Mouse (Mus musculus): ENCODE measurements at regions not wholly inside any gene's neighbourhood (a gene's known extent, or its start where the extent isn't known, plus 50 kb on each side); places are given as distances from the start of the nearest gene placed in this dataset.
A peak's percentile ranks its signal among the peaks of the same experiment; 100 is the strongest.
"Not testable (repeated sequence)": the region's sequence is repeated elsewhere in the genome, so short reads cannot be mapped to it uniquely, and the experiment has no call there.

DNA sequence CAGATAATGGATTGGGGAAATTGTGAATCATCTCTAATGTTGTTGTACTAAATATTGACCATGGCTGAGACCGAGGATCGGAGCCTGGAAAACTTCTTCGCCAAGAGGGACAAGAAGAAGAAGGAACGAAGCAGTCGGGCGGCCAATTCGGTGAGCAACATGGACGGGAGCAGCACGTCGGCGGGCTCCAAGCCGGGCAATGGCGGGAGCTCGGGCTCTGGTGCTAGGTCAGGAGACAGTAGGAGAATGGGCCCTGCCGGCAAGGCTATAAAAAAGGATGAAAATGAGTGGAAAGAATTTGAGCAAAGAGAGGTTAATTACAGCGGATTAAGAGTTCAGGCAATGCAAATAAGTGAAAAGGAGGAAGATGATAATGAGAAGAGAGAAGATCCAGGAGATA is 55.0 kb upstream of the Zfp990 start:
- DNase-seq (ENCODE audit: low spot score), result not testable (repeated sequence)

DNA sequence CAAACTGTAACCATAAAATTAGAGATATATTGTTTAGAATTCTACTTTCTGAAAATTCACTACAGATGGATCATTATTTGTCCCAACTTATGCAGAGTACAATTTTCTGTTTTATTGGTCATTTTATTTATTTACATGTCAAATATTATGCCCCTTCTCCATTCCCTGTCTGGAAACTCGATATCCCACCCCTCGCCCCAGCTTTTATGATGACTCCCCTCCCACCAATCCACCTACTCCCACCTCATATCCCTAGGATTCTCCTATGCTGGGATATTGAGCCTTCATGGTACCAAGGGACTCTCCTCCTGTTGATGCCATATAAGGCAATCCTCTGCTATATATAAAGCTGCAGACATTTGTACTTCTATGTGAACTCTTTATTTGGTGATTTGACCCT is 62.0 kb upstream of the Zfp990 start:
- no peak for DNase-seq (ENCODE audit: low spot score)

DNA sequence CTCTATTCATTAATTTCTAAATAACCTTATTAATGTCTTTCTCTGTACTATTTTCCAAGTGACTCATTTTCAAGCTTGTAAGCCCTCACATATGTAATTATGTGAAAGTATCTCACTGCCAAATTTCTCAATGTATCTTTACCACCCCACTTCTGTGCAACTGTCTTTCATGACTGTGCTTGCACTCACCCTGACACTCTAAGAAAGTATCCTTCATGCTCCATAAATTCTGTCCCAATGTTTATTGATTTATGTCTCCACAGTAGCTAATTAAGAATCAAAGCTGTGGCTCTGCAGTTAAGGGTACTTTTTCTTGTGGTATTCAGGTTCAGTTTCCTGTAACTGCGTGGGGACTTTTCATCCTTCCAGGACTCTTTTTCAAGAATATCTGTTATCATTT is 73.8 kb upstream of the Zfp990 start:
- DNase-seq (ENCODE audit: low spot score), result not testable (repeated sequence)

DNA sequence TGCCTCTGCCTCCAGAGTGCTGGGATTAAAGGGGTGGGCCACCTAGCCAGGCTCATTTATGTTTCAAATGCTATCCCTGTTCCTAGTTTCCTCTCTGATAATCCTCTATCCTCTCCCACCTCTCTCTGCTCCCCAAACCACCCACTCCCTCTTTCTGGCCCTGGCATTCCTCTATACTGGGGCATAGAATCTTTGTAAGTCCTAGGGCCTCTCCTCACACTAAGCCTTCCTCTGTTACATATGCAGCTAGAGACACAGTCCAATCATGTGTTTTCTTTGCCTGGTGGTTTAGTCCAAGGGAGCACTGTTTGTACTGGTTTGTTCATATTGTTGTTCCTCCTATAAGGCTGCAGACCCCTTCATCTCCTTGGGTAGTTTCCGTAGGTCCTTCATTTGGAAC is 76.0 kb upstream of the Zfp990 start:
- DNase-seq (ENCODE audit: low spot score), result no peak

DNA sequence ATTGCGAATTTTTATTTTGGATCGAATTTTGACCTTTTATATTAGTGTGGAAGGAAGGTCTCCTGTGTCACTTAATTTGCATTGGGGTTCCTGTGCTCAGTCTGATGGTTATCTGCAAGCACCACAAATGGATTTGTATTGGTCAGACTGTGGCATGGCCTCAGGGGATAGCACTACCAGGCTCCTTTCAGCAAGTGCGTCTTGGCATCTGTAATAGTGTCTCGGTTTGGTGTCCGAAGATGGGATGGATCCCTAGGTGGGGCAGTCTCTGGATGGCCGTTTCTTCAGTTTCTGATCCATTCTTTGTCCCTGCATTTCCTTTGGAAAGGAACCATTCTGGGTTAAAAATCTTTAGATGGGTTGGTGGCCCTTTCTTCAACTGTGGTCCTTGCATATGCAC is 76.5 kb upstream of the Zfp990 start:
- no peak for DNase-seq (ENCODE audit: low spot score)

DNA sequence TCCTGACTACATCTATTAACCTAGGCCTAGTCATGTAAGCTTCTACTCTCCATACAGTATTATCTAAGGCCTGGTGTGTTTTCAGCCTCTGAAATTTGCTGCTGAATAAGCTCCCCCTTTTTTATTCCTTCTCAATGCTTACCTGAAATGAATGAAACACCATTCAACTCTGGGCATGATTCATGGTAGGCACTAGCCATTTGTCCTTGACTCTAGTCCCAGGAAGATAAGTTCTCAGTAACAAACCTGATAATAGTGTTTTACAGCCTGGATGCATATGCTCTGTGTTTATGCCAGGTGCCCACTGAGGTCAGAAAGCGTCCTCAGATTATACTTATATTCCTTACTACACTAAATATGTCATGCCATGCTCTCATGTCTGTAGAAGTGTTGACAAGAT is 77.3 kb upstream of the Zfp990 start:
- not testable (repeated sequence) for DNase-seq (ENCODE audit: low spot score)

DNA sequence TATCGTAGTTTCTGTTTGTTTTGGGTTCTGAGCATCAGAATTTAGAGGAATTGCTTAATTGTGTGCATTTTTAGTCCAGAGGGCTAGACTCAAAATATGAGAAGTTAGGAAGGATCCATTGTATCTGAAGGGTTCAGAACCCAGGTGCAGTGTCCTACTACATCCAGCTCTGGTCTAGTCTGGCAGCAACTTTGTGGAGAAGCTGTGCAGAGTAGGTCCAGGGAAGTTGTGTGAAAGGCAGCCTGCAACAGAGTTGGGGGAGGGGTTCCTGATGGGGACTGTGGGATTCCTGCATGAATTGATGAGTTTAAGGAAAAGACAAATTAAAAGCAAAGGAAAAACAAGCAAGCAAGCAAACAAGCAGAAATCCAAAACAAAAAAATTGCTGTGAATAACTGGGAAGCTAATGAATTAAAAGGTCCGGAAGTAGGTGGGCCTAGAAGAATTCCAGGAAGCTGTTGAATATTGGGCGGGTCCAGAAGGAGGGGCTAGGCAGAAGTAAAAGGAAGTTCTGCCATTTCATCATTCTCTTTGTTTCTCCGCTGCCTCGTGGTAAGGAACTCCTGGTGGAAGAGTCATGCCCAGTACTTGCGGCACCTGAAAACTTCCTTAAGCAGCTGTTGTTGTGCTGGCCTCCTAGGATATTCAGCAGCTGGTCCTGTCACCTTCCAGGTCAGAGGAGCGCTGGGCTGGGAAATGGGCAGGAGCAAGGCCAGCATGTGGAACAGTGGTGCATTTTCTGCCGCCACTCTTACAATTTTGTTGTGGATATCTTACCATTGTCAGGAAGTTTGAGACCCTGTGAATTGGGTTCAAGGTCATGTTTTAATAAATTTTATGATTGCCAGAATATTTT is 78.4 kb upstream of the Zfp990 start:
- peak; percentile 12 for DNase-seq (ENCODE audit: low spot score)

DNA sequence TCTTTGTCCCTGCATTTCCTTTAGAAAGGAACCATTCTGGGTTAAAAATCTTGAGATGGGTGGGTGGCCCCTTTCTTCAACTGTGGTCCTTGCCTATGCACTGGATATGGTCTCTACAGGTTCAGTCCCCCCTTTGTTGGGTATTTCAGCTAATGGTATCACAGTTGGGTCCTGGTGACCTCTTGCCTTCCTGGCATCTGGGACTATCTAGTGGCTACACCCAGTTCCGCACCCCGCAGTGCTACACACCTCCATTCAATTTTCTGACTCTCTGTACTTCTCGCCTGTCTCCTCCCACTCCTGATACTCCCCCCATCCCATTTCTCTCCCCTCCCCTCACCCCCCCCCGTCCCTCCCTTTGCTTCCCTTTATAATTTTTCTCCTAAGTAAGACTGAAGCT is 92.7 kb upstream of the Zfp990 start:
- DNase-seq (ENCODE audit: low spot score), result not testable (repeated sequence)

DNA sequence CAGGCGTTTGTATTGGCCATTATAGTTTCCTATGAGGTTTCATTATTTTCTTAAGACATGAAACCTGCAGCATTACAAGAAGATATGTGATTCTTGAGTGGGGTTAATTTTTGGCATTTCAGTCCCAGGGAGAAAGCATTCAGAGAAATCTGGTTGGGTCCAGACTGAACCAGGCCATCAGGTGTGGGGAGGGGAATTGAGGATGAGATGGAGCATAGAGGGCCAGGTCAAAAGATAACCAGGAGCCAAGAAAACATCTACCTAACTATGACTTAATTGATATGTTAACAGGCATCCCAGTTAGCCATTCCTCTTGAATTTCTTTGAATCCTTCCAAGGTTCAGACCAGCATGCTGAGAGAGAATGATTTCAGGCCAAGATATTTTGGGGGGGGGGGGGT is 96.2 kb upstream of the Tnfrsf8 start:
- no peak for DNase-seq (ENCODE audit: low spot score)

DNA sequence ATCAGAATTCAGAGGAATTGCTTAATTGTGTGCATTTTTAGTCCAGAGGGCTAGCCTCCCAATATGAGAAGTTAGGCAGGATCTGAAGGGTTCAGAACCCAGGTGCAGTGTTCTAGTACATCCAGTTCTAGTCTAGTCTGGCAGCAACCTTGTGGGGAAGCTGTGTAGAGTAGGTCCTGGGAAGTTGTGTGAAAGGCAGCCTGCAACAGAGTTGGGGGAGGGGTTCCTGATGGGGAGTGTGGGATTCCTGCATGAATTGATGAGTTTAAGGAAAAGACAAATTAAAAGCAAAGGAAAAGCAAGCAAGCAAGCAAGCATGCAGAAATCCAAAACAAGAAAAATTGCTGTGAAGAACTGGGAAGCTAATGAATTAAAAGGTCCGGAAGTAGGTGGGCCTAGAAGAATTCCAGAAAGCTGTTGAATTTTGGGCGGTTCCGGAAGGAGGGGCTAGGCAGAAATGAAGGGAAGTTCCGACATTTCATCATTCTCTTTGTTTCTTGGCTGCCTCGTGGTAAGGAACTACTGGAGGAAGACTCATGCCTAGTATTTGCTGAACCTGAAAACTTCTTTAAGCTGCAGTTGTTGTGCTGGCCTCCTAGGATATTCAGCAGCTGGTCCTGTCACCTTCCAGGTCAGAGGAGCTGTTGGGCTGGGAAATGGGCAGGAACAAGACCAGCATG is 95.0 kb upstream of the Tnfrsf8 start:
- no peak for DNase-seq (ENCODE audit: low spot score)

DNA sequence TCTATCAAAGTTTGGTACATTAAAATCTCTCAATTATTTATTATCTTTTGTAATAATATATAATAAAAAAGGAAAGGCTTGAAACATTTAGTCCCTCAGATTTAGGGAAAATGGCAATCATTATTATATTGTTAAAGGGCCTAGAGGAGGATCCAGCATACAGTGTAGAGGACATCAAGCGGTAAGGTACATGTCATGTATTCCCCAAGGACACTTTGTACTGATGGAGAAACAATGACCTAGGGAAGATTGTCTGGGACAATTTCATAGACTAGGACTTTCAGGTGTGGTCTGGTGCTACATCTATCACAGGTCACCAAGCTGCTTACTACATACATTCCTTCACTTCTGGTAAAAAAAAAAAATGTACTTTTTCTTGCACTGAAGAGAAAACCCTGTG is 91.1 kb upstream of the Tnfrsf8 start:
- DNase-seq (ENCODE audit: low spot score), result not testable (repeated sequence)

DNA sequence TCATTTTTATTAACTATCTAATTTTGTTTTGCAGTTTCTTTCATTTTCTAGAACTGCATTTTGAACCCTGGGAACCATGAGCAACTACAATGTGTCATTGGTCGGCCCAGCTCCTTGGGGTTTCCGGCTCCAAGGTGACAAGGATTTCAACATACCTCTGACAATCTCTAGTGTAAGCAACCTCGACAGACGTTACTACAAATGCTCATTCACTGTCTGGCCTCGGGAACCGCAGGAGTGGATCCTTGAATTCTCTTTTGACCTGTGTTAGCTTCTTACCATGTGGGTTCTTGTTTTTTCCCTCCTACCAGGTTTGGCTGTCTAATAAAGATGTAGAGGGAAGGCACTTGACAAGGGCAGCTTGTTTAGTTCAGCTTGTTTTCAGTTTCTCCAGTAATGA is 89.3 kb upstream of the Tnfrsf8 start:
- not testable (repeated sequence) for DNase-seq (ENCODE audit: low spot score)

DNA sequence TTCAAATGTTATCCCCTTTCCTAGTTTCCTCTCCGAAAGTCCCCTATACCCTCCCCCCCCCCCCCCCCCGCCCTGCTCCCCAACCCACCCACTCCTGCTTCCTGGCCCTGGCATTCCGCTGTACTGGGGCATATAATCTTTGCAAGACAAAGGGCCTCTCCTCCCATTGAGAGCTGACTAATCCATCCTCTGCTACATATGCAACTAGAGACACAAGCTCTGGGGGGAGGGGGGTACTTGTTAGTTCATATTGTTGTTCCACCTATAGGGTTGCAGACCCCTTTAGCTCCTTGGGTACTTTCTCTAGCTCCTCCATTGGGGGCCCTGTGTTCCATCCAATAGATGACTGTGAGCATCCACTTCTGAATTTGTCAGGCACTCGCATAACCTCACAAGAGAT is 63.9 kb upstream of the Tnfrsf8 start:
- not testable (repeated sequence) for DNase-seq (ENCODE audit: low spot score)

DNA sequence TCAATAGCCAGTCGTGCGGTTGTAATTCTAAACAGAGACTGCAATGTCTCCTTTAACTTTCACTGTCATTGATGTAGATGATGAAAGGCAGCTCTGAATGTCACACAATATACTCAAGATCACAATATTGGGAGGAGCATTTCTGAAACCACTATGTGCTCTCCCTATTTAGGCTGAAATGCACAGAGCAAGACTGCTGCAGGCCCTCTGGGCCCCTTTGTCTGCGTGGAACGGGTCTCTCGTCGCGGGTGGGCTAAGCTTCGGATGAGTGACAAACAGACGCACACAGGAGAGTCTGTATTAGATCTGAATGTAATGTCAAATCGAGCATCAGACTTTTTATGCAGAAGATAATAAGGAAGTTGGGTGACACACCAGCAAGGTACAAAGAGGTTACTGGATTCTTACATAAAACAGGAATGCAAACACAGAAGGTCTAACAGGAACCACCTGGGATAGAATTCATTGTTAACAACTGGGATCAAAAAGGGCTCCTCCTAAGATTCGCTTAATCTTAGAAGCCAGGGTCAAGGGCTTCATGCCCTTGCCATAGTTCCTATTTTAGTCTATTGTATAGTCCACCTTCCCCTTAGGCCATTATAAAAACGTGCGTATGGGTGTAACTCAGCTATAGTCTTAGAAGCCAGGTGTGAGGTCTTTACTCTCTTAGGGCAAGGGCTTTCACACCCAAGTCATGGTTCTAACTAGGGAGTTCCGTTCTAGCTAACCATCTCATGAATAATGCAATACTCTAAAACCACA is 62.5 kb upstream of the Tnfrsf8 start:
- not testable (repeated sequence) for DNase-seq (ENCODE audit: low spot score)

DNA sequence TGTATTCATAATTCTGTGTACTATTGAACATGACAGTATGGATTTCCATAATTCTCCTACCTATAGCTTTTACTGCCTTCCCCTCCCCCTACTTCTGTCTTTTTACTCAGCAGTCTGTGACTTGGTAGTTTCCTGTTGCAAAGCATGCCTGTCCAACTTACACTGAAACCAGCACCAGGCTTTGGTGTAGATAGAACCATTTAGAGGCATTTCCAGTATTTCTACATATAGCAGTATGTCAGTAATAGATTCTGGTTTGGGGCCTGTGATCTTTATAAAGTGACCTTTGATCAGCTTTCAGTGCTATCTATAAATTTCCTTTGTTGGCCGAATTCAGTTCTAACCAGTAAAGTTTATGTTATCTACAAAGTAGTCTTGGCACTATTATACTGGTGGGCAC is 54.8 kb upstream of the Tnfrsf8 start:
- no peak for DNase-seq (ENCODE audit: low spot score)

DNA sequence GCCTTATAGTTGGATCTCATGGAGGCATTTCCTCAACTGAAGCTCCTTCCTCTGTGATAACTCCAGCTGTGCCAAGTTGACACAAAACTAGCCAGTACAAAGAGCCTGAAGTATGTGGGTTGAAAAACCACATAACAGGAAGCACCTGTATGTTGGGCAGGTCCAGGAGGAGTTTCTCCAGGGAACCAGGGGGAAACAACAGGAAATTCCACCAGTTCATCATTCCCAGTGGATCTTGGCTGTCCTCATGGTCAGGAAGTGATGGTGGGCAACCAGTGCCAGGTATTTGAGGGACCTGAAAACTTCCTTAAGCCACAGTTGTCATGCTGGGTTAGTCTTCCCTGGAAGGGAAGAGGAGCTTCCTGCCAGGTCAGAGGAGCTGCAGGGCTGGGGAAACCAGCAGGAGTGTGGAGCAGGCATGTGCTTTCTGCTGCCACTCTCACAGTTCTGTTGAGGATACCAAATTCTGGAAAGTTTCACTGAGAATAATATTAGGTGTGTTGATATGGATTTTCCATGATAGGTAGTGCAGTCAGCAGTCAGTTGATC is 52.4 kb upstream of the Tnfrsf8 start:
- no peak for DNase-seq (ENCODE audit: low spot score)

DNA sequence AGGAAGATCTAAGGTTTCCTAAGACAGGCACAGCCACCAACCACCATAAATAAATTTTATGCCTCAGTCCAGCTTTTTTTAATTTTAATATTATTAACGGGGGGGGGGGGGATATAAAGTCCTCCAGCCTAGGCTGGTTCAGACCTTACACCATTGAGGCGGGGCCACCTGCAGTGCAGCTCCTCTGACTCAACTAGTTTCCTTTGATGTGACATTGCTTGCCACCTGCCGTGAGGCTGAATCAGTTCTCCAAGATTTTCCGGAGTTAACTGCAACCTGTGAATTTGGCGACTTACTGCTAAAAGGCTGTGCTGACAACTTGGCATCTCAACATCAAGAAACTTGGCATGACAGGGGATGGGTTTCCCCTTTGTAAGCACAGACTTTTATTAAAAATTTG is 51.3 kb upstream of the Tnfrsf8 start:
- DNase-seq (ENCODE audit: low spot score), result no peak

DNA sequence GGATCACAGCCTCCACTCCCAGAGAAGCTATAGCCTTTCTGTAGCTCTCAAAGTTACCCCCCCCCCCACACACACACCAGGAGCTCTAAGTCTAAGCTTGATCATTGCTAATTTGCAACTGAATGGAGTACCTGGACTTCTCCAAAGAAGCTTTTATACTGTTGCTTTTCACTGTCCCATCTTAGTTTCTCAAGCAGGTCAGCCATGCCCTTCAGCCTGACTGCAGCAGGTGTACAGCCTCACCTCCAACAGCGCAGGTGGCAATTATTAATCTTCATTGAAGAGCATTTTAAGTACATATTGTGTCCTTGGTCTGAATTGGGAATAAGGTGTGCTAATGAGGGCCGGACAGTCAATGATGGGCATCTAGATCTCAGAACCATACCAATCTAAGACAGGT is 50.8 kb upstream of the Tnfrsf8 start:
- not testable (repeated sequence) for DNase-seq (ENCODE audit: low spot score)
